Mouse (Mus musculus) myocyte (in vitro differentiated cells): ENCODE measurements at regions not wholly inside any gene's neighbourhood (a gene's known extent, or its start where the extent isn't known, plus 50 kb on each side); places are given as distances from the start of the nearest gene placed in this dataset.

ENCODE experiments used
- CEBPB ChIP-seq: IDR thresholded peaks from 2 replicates; pipeline ENCODE4 v1.6.1; 2011; ENCODE audit warnings: mild to moderate bottlenecking, moderate library complexity; ENCODE audit not compliant: poor library complexity, insufficient read depth, severe bottlenecking
- E2F4 ChIP-seq: IDR thresholded peaks from one replicate; pipeline ENCODE4 v1.6.1; 2011; ENCODE audit warnings: mild to moderate bottlenecking, control low read depth, moderate library complexity; ENCODE audit not compliant: insufficient read depth
- MAX ChIP-seq: IDR thresholded peaks from one replicate; pipeline ENCODE4 v1.6.1; 2011; ENCODE audit warnings: low read depth, mild to moderate bottlenecking, control low read depth
- MYOD1 ChIP-seq, 3 experiments: IDR thresholded peaks; one replicate each; pipeline ENCODE4 v1.6.1; 2011; ENCODE audit warnings: control low read depth in 2 of 3, low read depth in 2 of 3, mild to moderate bottlenecking in 2 of 3, moderate library complexity in 1 of 3; ENCODE audit not compliant: insufficient read length in 2 of 3, control insufficient read depth in 1 of 3
- MYOG ChIP-seq, 3 experiments: IDR thresholded peaks; one replicate each; pipeline ENCODE4 v1.6.1; 2011; ENCODE audit warnings: control low read depth in 2 of 3, low read depth in 2 of 3, mild to moderate bottlenecking in 2 of 3; ENCODE audit not compliant: insufficient read length in 2 of 3, control insufficient read depth in 1 of 3, insufficient read depth in 1 of 3
- POLR2A ChIP-seq: IDR thresholded peaks from one replicate; pipeline ENCODE4 v1.6.1; 2011; ENCODE audit warnings: low read depth, mild to moderate bottlenecking, control low read depth, moderate library complexity; ENCODE audit not compliant: insufficient read length
- POLR2AphosphoS2 ChIP-seq: IDR thresholded peaks from one replicate; pipeline ENCODE4 v1.6.1; 2011; ENCODE audit warnings: low read depth, control low read depth; ENCODE audit not compliant: insufficient read length
- REST ChIP-seq: IDR thresholded peaks from one replicate; pipeline ENCODE4 v1.6.1; 2011; ENCODE audit warnings: mild to moderate bottlenecking, control low read depth, moderate library complexity; ENCODE audit not compliant: insufficient read depth, insufficient read length
- SRF ChIP-seq: IDR thresholded peaks from one replicate; pipeline ENCODE4 v1.6.1; 2011; ENCODE audit warnings: low read depth; ENCODE audit not compliant: control insufficient read depth, insufficient read length
- TCF12 ChIP-seq: IDR thresholded peaks from one replicate; pipeline ENCODE4 v1.6.1; 2011; ENCODE audit warnings: mild to moderate bottlenecking, control low read depth; ENCODE audit not compliant: poor library complexity, insufficient read depth, severe bottlenecking
- TCF3 ChIP-seq: IDR thresholded peaks from one replicate; pipeline ENCODE4 v1.6.1; 2011; ENCODE audit warnings: low read depth, control low read depth; ENCODE audit not compliant: insufficient read length
- USF1 ChIP-seq: IDR thresholded peaks from one replicate; pipeline ENCODE4 v1.6.1; 2011; ENCODE audit warnings: low read depth, mild to moderate bottlenecking, control low read depth, moderate library complexity

- TF ChIP-seq E2F4 (no peak), MAX (no peak), MYOG (IDR thresholded peaks at IDR 0.05; ENCODE audit: control insufficient read depth in 1 of 3, insufficient read depth in 1 of 3, insufficient read length in 2 of 3, low read depth in 2 of 3) (no peak), POLR2A (no peak), MYOD1 (IDR thresholded peaks at IDR 0.05; ENCODE audit: control insufficient read depth in 1 of 3, insufficient read length in 2 of 3, low read depth in 2 of 3) (no peak), TCF12 (no peak), REST (no peak), USF1 (no peak), POLR2AphosphoS2 (no peak), CEBPB (no peak), TCF3 (no peak), SRF (no peak)
These were observed 212.4 kb upstream of the Daam1 start for GRCm38 (mm10) chr12:71618466-71618865.
